Mouse (Mus musculus) CD8-positive naive resting alpha-beta T cell, adult 57 days (primary cell): ENCODE data around the gene Syndig1l. TPM values are rescaled to one million over a fixed set of nuclear protein-coding genes. Genes with fewer than 3 reads are reported as not detected.

Experiments
- total RNA-seq: library from RNA; stranded (reverse); gene quantifications from one replicate; pipeline ENCODE4 v1.2.4, GENCODE M21; 2023

The Syndig1l gene
- not detected for total RNA-seq

DNA sequence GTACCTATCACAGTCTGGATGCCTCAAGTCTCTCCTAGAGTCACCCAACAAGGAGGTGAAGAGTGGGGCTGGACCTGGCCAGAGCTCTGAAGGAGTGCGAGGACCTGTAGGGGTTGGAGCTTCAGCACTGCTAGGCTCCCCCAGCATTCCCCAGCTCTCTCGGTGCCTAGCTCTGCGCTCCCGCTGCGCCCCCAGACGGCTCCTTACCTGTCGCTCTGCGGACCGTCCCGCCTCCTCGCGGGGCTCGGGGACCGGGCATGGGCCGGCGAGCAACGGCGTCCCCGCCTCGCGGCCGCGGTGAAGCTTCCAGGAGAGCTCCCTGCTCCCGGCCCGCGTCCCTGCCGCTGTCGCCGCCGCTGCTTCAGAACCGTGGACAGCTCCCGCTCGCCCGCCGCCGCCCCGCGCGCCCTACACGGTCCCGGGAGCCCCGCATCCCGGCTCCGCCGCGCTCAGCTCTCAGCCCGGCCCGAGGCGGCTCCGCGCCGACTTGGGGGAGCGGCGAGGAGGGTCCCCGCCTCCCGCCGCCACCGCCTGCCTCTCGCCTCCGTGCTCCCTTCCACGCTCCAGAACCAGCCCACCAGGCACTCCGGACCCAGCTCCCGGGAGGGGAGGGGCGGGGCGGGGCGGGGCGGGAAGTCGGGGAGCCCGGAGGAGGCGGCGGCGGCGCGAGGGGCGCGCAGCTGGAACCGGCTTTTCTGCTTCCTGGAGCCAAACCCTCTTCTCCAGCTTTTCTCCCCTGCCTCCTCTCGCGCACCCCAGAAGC, at the start of gene Syndig1l:
Gene Syndig1l (minus strand): TSS at position 513 of the 763 bp plus-strand sequence.

GRCm38 (mm10) chr12:84640654-84641053, 58.0 kb downstream of the Syndig1l start, which contains the start of gene Vrtn:
Gene Vrtn (plus strand): TSS chr12:84641019.

Other genes starting within 250 kb of the Syndig1l start
- gene Aldh6a1, start 247.8 kb downstream of the Syndig1l start, total RNA-seq: 15.0 TPM
- 20.2 TPM for gene Lin52, start 247.4 kb downstream of the Syndig1l start, total RNA-seq
- gene Vsx2, start 129.1 kb downstream of the Syndig1l start, total RNA-seq: not detected
- gene Abcd4, start 81.4 kb downstream of the Syndig1l start, total RNA-seq: 18.3 TPM
- gene Vrtn, start 57.8 kb downstream of the Syndig1l start, total RNA-seq: not detected
- 225 TPM for gene Npc2, start 74.3 kb upstream of the Syndig1l start, total RNA-seq
- gene Isca2, start 74.4 kb upstream of the Syndig1l start, total RNA-seq: 38.3 TPM
- gene Ltbp2, start 177.7 kb upstream of the Syndig1l start, total RNA-seq: not detected